Mouse (Mus musculus) liver, embryonic 14.5 days (tissue): ENCODE data around the gene Casr.

Source experiments
- CTCF ChIP-seq: IDR thresholded peaks from 2 replicates; pipeline ENCODE4 v1.5.1; 2016; ENCODE audit warnings: antibody characterized with exemption, low read depth, control low read depth
- EP300 ChIP-seq: IDR thresholded peaks from 2 replicates; pipeline ENCODE4 v1.6.1; 2016; ENCODE audit warnings: antibody characterized with exemption, low read depth

- no peak for TF ChIP-seq CTCF
- TF ChIP-seq EP300: no peak
Measured at GRCm38 (mm10) chr16:36460426-36460825, 101.5 kb downstream of the Casr start.
